Mouse (Mus musculus) limb, embryonic 14.5 days (tissue): ENCODE measurements around the gene Zfp335. TPM values are rescaled to one million over a fixed set of nuclear protein-coding genes. Genes with fewer than 3 reads are reported as not detected.
A peak's percentile ranks its signal among the peaks of the same experiment; 100 is the strongest.
"Not testable (repeated sequence)": the region's sequence is repeated elsewhere in the genome, so short reads cannot be mapped to it uniquely, and the experiment has no call there.

Experiments
- ATAC-seq: fragments of 200-750 bp; cut with Nextera tagmentation; 2 replicates; pipeline ENCODE4 v1.8.0; 2017; ENCODE audit warnings: low read depth, moderate number of reproducible peaks, moderate TSS enrichment; ENCODE audit not compliant: low FRiP score
- DNase-seq: peaks from one replicate; pipeline ENCODE4 v3.0.0-alpha.2; 2015; ENCODE audit warnings: low spot score
- H3K27ac ChIP-seq: fragments of 300-500 bp; sonication (generic); replicated peaks from 2 replicates; pipeline ENCODE4 v1.5.1; 2014; ENCODE audit warnings: low read depth, mild to moderate bottlenecking, low read length, moderate library complexity, mixed read lengths
- H3K27me3 ChIP-seq: fragments of 300-500 bp; sonication (generic); 2 replicates; pipeline ENCODE4 v1.6.1; 2014; ENCODE audit warnings: low read length, mixed read lengths; ENCODE audit not compliant: control insufficient read depth, insufficient read depth
- H3K36me3 ChIP-seq: fragments of 300-500 bp; sonication (generic); 2 replicates; pipeline ENCODE4 v1.6.1; 2014; ENCODE audit warnings: mild to moderate bottlenecking, low read length, moderate library complexity, mixed read lengths; ENCODE audit not compliant: control insufficient read depth, insufficient read depth
- H3K4me1 ChIP-seq: fragments of 300-500 bp; sonication (generic); 2 replicates; pipeline ENCODE4 v1.6.1; 2014; ENCODE audit warnings: antibody characterized with exemption, low read length, mixed read lengths; ENCODE audit not compliant: control insufficient read depth, insufficient read depth
- H3K4me2 ChIP-seq: fragments of 300-500 bp; sonication (generic); replicated peaks from 2 replicates; pipeline ENCODE4 v1.6.1; 2014; ENCODE audit warnings: low read depth, mild to moderate bottlenecking, low read length, moderate library complexity; ENCODE audit not compliant: severe bottlenecking
- H3K4me3 ChIP-seq: fragments of 300-500 bp; sonication (generic); replicated peaks from 2 replicates; pipeline ENCODE4 v1.5.1; 2014; ENCODE audit warnings: low read length
- H3K9ac ChIP-seq: fragments of 300-500 bp; sonication (generic); 2 replicates; pipeline ENCODE4 v1.6.1; 2014; ENCODE audit warnings: mild to moderate bottlenecking, low read depth, low read length, moderate library complexity; ENCODE audit not compliant: severe bottlenecking
- H3K9me3 ChIP-seq: fragments of 300-500 bp; sonication (generic); 2 replicates; pipeline ENCODE4 v1.6.1; 2016; ENCODE audit warnings: low read length; ENCODE audit not compliant: control insufficient read depth
- POLR2A ChIP-seq: fragments of 200-500 bp; IDR thresholded peaks from 2 replicates; pipeline ENCODE4 v1.8.0; 2012; ENCODE audit warnings: inconsistent platforms, mild to moderate bottlenecking, moderate library complexity, borderline replicate concordance; ENCODE audit not compliant: insufficient read depth, insufficient read length; ENCODE audit errors: extremely low read depth
- WGBS: fragments of 180-500 bp; shearing (Covaris S2); extraction: QIAGEN DNeasy Blood & Tissue Kit; methylation state at CpG from one replicate; pipeline ENCODE4 v1.1.7; 2014; 5-methylcytosine and 5-hydroxymethylcytosine counted together
- polyA plus RNA-seq, 2 experiments: library from polyadenylated mRNA; depleted of rRNA in 1 of 2; stranded (reverse) in 1 of 2; unstranded in 1 of 2; fragments of >200 nt; fragmentation: Nextera tagmentation in 1 of 2; extraction: Ambion mirVana in 1 of 2; gene quantifications; 2 replicates each; pipeline versions ENCODE4 v1.2.1 to v1.2.3; 2012 to 2014

The Zfp335 gene
- polyA plus RNA-seq, 2 experiments: 13.7 to 37.9 TPM

DNA sequence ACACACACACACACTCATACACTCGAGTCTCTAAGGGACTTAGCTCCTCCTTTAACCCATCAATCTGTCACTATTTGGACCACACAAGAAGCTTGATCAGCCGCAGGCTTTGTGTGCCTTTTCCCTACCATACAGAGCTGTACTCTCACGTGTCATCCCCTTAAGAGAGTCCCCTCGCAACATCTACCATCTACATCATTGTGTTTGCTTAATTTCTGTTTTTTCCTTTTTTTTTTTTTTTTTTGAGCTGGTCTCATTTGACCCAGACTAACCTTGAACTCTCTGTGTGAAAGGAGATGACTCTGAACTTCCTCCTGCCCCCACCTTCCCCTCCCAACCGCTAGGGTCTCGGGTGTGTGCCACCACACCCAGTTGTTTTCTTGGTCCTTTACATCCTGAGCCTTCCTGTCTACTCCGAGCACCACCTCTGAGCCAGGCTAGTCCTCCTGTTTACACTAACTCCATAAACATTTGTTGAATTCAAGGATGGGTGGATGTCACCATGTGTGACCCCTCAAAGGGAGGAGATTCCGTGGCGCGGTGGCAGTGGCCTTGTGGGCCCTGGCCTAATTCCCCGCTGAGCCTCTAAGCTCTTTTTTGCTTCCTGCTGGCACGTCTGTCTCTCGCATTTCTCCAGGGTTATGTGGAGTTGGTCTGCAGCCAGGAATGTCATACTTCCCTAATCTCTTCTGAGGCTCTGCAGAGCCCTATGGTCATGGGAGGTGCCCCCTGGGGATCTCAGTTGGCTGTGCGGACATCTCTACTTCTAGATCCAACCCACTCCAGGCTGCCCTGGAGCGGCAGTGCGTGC, 44.6 kb downstream of the Zfp335 start:
- Histone ChIP-seq H3K27ac (no peak overlapping the region), H3K4me2 (no peak overlapping the region), H3K9me3 (peaks cover 3% of the 10 kb centered on the region; the same call in 1 of the 2 replicates), H3K27me3 (no peaks in the 10 kb centered on the region), H3K36me3 (no peaks in the 10 kb centered on the region), H3K4me3 (no peak overlapping the region), H3K9ac (no peak overlapping the region), H3K4me1 (0 out of 2 replicates have a peak, but pooled peaks cover under 1% of the 10 kb centered on the region)
- ATAC-seq (no peak; the same call in 1 of the 2 replicates), DNase-seq (peak; percentile 46)
- TF ChIP-seq POLR2A: no peak
- WGBS: 54% methylated on average over 16 of the region's 16 CpGs

DNA sequence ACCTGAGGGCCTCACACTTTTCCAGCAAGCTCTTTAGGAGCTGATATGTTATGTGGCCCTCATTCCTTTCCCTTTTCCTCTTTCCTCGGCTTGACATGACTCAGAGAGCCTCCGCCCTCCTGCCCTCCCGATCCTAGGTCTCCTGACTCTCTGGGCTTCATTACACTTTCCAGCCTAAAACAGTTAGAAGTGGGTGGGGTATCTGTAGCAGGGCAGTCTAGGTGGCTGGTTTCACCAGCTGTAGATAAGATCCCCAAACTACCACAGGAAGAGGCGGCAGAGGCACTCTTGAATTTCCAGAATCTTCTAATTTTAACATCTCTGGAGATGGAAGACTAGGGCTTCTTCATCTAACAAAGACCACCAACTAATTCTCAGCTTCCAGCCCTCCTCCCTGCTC, 47.0 kb downstream of the Zfp335 start:
- WGBS: 75% methylated on average over 4 of the region's 4 CpGs
- DNase-seq: no peak

GRCm38 (mm10) chr2:164863411-164863810, 48.1 kb downstream of the Zfp335 start:
- 88% methylated on average over 8 of the region's 9 CpGs for WGBS
- not testable (repeated sequence) for H3K27me3 ChIP-seq, ATAC-seq, H3K36me3 ChIP-seq, H3K4me2 ChIP-seq, H3K27ac ChIP-seq, H3K9me3 ChIP-seq, DNase-seq, H3K4me3 ChIP-seq, H3K4me1 ChIP-seq, H3K9ac ChIP-seq

More for the DNA sequence above, 47.0 kb downstream of the Zfp335 start:
- H3K4me3 ChIP-seq: no peak overlapping the region
- ATAC-seq: no peak
- H3K27me3 ChIP-seq: no peaks in the 10 kb centered on the region
- H3K4me1 ChIP-seq: 0 out of 2 replicates have a peak, but pooled peaks cover 2% of the 10 kb centered on the region
- H3K27ac ChIP-seq: no peak overlapping the region
- H3K36me3 ChIP-seq: no peaks in the 10 kb centered on the region
- no peak overlapping the region for H3K4me2 ChIP-seq
- TF ChIP-seq POLR2A: no peak
- no peak overlapping the region for H3K9ac ChIP-seq
- peaks cover 3% of the 10 kb centered on the region; the same call in 1 of the 2 replicates for H3K9me3 ChIP-seq

- WGBS: 33% methylated on average over 8 of the region's 9 CpGs
- Histone ChIP-seq H3K4me2 (no peak overlapping the region), H3K4me1 (0 out of 2 replicates have a peak, but pooled peaks cover 5% of the 10 kb centered on the region), H3K36me3 (no peaks in the 10 kb centered on the region), H3K27ac (no peak overlapping the region), H3K9me3 (no peaks in the 10 kb centered on the region), H3K4me3 (no peak overlapping the region), H3K9ac (no peak overlapping the region), H3K27me3 (peaks cover 14% of the 10 kb centered on the region)
- DNase-seq (peak; percentile 71), ATAC-seq (peak; percentile 83; the same call in 1 of the 2 replicates)
- no peak for TF ChIP-seq POLR2A
Measured at GRCm38 (mm10) chr2:164862179-164862861, 49.2 kb downstream of the Zfp335 start.

GRCm38 (mm10) chr2:164861094-164861493, 50.5 kb downstream of the Zfp335 start:
- DNase-seq (no peak), ATAC-seq (no peak)
- Histone ChIP-seq H3K36me3 (no peaks in the 10 kb centered on the region), H3K4me3 (no peak overlapping the region), H3K4me2 (no peak overlapping the region), H3K27ac (no peak overlapping the region), H3K27me3 (peaks cover 27% of the 10 kb centered on the region), H3K4me1 (peaks cover 12% of the 10 kb centered on the region; the same call in 1 of the 2 replicates), H3K9ac (no peak overlapping the region), H3K9me3 (no peaks in the 10 kb centered on the region)
- 71% methylated on average over 4 of the region's 4 CpGs for WGBS
- TF ChIP-seq POLR2A: no peak
